Mouse (Mus musculus) lung, postnatal 10 days (tissue): Measurements from ENCODE around the gene Nckap5l.
A peak's percentile ranks its signal among the peaks of the same experiment; 100 is the strongest.

ENCODE experiments used
- DNase-seq: peaks from one replicate; pipeline ENCODE4 v3.0.0; 2021

The Nckap5l gene

GRCm38 (mm10) chr15:99457606-99458401 lies at the start of gene Nckap5l:
Gene Nckap5l, minus strand, starts transcription at chr15:99457748.
- DNase-seq = peak; percentile 96

- DNase-seq = peak; percentile 76
Measured at GRCm38 (mm10) chr15:99505324-99506095, 48.0 kb upstream of the Nckap5l start.

GRCm38 (mm10) chr15:99503256-99503655 lies 45.7 kb upstream of the Nckap5l start:
- no peak for DNase-seq

GRCm38 (mm10) chr15:99502311-99502831 lies 44.8 kb upstream of the Nckap5l start:
- no peak for DNase-seq

GRCm38 (mm10) chr15:99501292-99502260 lies 44.0 kb upstream of the Nckap5l start:
- no peak for DNase-seq

- DNase-seq = peak; percentile 78
Measured at GRCm38 (mm10) chr15:99500320-99500719, 42.8 kb upstream of the Nckap5l start.

- DNase-seq = no peak
Measured at GRCm38 (mm10) chr15:99499726-99500125, 42.2 kb upstream of the Nckap5l start.

GRCm38 (mm10) chr15:99498781-99499180 lies 41.2 kb upstream of the Nckap5l start:
- peak; percentile 77 for DNase-seq

- no peak for DNase-seq
Measured at GRCm38 (mm10) chr15:99498356-99498755, 40.8 kb upstream of the Nckap5l start.

- peak; percentile 95 for DNase-seq
Measured at GRCm38 (mm10) chr15:99497527-99498242, 40.1 kb upstream of the Nckap5l start.

GRCm38 (mm10) chr15:99497061-99497460 lies 39.5 kb upstream of the Nckap5l start:
- DNase-seq = peak; percentile 72

GRCm38 (mm10) chr15:99484745-99485144 lies 27.2 kb upstream of the Nckap5l start:
- no peak for DNase-seq

- DNase-seq = no peak
Measured at GRCm38 (mm10) chr15:99475814-99476213, 18.3 kb upstream of the Nckap5l start.

- DNase-seq = peak; percentile 94
Measured at GRCm38 (mm10) chr15:99474576-99474926, 17.0 kb upstream of the Nckap5l start, which contains the start of gene Bcdin3d. Gene Bcdin3d, minus strand, starts transcription at chr15:99474730.

- peak; percentile 89 for DNase-seq
Measured at GRCm38 (mm10) chr15:99473801-99474575, 16.4 kb upstream of the Nckap5l start.

GRCm38 (mm10) chr15:99472972-99473371 lies 15.4 kb upstream of the Nckap5l start:
- no peak for DNase-seq

- DNase-seq = no peak
Measured at GRCm38 (mm10) chr15:99471677-99472063, 14.1 kb upstream of the Nckap5l start.

GRCm38 (mm10) chr15:99470971-99471676 lies 13.6 kb upstream of the Nckap5l start:
- DNase-seq = peak; percentile 81

GRCm38 (mm10) chr15:99470224-99470761 lies 12.7 kb upstream of the Nckap5l start:
- DNase-seq = no peak

- DNase-seq = no peak
Measured at GRCm38 (mm10) chr15:99469736-99470135, 12.2 kb upstream of the Nckap5l start.
